Mouse (Mus musculus): ENCODE results near the gene Ttc21a. TPM values are rescaled to one million over a fixed set of nuclear protein-coding genes. Genes with fewer than 3 reads are reported as not detected.
A peak's percentile ranks its signal among the peaks of the same experiment; 100 is the strongest.

The Ttc21a gene
- polyA plus RNA-seq, 1 experiment: 0.34 TPM

DNA sequence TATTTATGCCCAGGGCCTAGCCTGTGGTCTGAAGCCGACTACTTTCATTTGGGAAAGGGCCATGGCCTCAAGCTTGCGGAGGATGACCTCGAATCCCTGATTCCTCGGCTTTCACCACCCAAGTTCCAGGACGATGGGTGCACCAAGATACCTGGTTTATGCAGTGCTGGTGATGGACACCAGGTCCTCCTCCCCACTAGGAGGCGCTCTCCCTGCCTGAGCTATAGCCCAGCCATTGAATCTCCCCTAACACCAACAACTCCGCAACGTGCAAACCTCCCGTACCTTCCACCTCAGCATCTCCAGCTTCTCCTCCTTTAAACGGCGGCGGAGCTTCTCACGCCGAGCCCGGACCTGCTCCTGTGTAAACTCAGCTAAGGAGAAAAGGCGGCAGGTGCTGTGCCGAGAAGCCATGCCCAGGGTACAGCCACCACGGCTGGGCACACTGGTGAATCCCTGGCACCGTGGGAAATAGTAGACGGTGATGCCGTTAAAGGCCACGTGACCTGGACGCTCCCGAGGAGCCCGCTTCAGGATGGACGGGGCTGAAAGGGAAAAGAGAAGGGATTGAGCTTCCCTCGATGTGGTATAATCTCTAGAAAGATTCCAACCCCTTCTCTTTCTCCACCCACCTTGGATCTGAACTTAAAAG is 36.6 kb downstream of the Ttc21a start:
- DNase-seq (ENCODE audit: extremely low spot score in 1 of 2, low spot score in 1 of 2): no peak

- no peak for DNase-seq (ENCODE audit: extremely low spot score in 1 of 2, low spot score in 1 of 2)
Observed at GRCm38 (mm10) chr9:119974609-119975008, 37.2 kb downstream of the Ttc21a start.

DNA sequence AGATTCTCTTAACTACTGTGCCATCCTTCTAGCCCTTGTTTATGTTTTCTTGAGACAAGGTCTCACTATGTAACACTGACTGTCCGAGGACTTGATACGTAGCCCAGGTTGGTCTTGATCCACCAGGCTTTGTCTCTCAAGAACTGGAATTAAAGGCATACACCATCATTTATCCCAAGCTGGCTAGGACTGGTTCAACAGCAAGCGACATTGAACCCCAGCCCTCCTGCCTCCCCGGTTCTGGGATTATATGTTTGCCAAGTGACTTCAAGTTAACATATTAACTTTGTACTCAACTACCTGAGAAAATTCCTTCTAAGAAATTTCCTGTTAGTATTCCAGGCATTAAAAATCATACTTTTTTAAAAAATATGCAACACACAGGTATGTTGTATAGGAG is 37.9 kb downstream of the Ttc21a start:
- DNase-seq (ENCODE audit: extremely low spot score in 1 of 2, low spot score in 1 of 2): no peak

- no peak for DNase-seq (ENCODE audit: extremely low spot score in 1 of 2, low spot score in 1 of 2)
Observed at GRCm38 (mm10) chr9:119976704-119977556, 39.5 kb downstream of the Ttc21a start.

GRCm38 (mm10) chr9:119977557-119978060 is 40.2 kb downstream of the Ttc21a start:
- no peak for DNase-seq (ENCODE audit: extremely low spot score in 1 of 2, low spot score in 1 of 2)

DNA sequence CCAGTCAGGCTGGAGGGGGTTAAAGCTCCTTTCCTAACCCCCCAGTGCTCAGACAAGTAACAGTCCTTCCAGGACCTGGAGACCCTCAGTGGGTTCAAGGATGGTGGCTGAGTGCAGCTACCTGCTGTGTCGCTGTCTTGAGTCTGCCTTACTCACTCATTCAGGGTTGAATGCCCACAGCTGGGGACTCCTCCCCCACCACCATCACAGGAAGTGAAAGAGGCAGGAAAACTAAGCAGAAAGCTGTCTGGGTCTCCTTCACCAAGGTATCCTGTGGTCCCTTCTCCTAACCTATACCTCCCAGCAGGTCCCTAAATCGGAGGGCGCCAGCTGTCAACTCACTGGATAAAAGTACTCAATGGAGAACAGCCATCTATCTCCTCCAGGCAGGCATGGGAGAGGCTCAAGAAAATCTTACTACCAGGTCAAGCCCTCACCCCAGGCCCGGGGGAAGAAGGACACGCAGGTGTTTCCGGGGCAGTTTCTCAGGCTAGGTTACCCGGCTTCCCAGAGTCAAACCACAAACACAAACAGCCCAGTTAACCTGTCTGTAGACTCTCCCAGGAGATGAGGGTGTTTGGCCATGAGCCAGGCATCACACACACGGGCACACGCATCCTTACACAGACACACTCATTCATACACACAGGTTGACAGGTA is 40.9 kb downstream of the Ttc21a start:
- DNase-seq (ENCODE audit: extremely low spot score in 1 of 2, low spot score in 1 of 2): no peak

- peak in 1 of 2 experiments; percentile 81 for DNase-seq (ENCODE audit: extremely low spot score in 1 of 2, low spot score in 1 of 2)
Observed at GRCm38 (mm10) chr9:119978811-119979441, 41.5 kb downstream of the Ttc21a start.

DNA sequence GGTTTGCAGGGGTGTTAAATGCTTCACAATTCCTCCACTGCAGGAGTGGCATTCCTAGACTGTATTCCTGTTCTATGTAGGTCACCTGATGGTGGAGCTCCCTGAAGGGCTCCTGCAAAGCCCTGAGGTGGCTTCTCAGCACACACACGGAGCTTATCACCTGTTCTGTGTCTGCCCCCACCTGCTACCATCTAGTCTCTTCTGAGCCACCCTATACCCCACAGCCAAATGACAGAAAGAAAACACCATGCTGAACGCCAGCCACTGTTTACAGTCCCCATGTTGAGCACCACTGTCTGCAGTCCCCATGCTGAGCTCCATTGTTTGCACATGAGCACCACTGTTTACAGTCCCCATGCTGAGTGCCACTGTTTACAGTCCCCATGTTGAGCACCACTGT is 42.3 kb downstream of the Ttc21a start:
- no peak for DNase-seq (ENCODE audit: extremely low spot score in 1 of 2, low spot score in 1 of 2)

GRCm38 (mm10) chr9:119980770-119981182 is 43.4 kb downstream of the Ttc21a start:
- DNase-seq (ENCODE audit: extremely low spot score in 1 of 2, low spot score in 1 of 2): no peak

DNA sequence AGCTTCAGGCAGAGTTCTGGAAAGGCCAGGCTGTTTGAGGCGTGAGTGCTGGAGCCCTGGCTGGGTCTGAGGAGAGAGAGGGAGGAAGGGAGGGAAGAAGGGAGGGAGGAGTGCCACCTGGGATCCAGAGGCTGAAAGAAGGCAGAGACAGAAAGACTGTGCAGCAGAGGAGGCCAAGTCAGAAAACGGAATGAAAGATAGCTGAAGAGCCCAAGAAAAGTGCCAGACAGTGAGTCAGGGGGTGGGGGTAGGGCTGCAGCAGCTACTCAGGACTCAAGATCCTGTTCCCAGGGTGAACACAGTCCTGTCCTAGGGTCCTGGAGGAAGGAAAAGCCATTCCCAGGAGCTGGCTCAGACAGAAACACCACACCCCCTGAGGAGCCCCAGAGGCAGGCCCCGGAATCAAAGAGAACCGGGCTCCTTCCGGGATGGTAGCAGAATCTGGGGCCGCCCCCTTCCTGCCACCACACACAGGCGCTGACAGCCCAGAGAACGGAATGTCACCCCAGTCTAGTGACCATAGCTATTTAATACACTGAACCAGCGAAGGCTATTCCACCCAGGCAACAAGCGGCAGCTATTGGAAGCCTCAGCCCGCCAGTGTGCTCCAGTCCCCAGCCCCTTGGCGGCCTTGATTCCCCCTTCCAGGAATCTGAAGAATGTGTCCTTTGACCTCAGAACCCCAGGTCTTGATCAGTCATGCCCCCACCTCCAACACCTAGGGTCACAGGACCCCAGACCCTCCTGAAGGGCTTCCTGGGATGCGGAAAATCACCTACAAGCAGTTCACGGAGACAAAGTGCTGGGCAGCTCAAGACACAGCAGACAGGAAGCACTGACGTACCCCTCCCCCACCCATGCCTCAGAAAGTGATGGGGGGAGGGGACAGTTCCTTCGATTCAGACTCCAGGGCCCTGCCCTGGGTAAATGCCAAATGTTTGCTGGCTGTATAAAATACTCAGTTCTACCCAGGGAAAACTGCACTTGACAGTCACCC is 44.1 kb downstream of the Ttc21a start:
- peak in 1 of 2 experiments; percentile 66 for DNase-seq (ENCODE audit: extremely low spot score in 1 of 2, low spot score in 1 of 2)

DNA sequence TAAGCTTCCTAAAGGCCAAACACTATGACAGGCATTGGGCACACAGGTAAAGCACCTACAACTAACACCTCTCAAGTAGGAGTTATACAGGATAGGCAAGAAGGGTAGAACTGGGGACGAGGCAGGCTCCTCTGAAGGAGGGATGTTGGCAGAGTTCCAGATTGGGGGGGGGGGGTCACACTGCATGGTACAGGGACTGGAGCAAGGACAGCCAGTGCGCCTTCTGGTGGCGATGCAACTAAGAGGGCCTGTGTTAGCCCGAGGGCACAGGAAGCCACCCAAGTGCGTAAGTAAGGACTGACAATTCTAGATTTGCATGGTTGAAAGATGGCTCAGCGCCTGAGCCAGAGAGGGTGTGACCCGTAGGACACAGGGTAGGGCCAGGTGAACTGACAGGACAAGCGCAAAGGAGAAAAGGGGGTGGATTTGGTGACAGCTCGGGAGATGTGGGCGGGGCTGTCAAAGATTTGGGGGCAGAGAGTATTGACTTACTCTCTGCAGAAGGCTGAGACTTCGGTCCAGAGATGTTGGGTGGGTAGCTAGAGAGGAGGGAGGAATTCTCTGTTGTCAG is 44.9 kb downstream of the Ttc21a start:
- DNase-seq (ENCODE audit: extremely low spot score in 1 of 2, low spot score in 1 of 2): peak in 1 of 2 experiments; percentile 58

GRCm38 (mm10) chr9:119982956-119983551 is 45.6 kb downstream of the Ttc21a start:
- no peak for DNase-seq (ENCODE audit: extremely low spot score in 1 of 2, low spot score in 1 of 2)

DNA sequence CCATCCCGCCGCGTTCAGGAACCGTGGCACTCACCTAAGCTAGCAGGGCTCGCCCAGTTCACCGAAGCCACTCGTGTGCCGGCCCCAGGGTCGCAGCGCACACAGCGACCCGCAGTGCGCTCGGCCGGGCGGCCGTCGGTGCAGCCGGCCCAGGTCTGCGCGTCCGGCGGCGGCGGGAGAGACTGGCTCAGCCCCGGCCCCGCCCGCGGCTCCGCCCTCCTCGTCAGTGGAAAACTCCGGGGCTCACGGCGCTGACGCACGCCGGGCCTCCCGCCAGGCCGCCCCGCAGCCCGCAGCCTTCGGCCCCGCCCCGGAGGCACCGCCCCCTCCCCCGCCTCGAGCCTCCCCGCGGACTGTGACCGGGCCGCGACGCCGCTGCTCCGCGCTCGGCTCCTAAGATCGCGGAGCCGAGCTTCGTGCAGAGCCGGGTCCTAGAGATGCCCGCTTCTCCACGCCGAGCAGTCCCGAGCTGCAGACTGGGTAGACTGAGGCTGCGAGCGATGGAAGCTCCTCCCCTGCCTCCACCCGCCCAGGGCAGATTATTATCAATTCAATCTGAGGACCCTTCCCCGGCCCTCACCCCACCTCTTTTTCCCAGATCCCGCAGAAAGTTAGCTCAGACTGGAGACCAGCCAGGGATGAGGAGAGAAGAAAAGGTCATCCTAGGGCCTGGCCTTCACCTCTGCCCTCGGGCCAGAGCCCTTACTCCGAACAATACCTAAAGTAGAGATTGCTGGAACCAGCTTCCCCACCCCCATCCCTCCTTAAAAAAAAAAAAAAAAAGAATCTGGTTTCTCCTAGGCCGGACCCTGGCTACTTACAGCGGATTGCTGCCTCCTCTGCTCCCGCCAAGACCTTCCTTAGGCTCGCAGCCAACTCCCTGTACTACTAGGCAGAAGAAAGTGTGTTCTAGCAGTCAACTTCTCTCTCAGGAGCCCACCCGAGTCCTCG is 46.5 kb downstream of the Ttc21a start:
- DNase-seq (ENCODE audit: extremely low spot score in 1 of 2, low spot score in 1 of 2): peak in 1 of 2 experiments; percentile 88

DNA sequence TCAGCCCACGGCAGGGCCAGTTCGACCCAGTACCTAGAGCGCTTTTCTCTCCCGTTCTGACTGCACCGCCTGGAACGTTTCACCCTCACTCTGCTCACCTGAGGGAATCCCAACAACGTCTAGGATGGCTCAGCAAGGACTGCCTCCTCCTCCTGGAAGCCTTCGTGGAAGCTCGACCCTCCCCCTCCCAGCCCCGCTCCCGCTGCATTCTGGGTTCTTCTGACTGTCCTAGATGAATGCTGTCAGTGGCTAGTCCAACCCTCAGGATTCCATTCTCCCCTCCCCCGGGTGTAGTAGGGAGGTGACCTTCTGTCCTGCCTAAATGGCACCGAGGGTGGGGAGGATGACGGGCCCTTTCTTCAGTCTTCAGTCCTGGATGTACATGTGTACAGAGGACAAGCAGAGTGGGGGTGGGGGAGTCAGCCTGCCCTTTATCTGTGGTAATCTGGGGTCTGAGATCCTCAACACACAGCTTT is 47.2 kb downstream of the Ttc21a start, which contains the start of gene Csrnp1:
Gene Csrnp1 (minus strand): TSS at position 123 of the 476 bp plus-strand sequence.
- no peak for DNase-seq (ENCODE audit: extremely low spot score in 1 of 2, low spot score in 1 of 2)

DNA sequence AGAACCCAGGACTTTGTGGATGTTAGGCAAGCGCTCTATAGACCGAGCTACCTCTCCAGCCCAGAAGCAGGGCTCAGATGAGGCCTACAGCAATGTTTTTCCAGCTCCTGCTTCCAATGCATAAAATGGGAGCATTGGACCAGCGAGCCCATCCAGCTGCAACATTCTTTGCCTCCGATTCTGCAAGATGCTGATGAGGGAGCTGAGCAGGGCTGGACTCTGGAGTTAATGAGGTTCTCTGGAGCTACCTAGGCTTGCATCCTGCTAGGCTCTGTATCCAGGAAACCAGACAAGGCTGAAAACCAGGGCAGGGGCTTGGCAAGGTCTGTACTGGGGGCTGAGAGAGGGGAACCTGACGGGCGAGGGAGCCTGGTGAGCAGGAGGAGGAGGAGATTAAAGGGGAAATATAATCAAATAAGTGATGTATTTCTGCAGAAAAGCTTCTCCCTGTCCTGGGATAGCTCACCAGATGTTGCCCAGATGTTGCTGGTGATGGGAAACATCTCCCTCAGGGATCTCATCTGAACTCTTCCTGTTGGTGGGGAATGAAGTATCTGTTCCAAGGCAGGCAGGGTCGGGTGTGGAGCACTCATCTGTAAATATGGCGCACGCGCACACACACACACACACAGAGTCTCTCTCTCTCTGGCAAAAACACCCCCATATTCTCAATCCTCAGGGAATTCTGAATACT is 48.6 kb downstream of the Ttc21a start:
- no peak for DNase-seq (ENCODE audit: extremely low spot score in 1 of 2, low spot score in 1 of 2)

DNA sequence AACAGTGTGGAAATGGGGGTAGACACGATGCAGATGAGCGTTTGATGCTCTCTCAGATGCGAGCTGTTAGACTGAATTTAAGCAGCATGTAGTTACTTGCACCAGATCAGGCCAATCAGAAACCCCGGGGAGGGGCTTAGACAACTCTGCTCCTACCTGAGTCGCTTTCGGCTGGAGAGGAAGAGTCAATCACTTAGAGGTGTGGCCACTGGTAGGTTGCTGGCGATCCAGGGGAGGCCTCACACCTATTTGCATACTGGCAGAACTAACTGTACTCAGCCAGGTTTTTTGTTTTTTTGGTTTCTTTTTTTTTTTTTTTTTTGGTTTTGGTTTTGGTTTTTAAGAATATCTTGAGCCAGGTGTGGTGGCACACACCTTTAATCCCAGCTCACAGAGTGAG is 50.9 kb downstream of the Ttc21a start:
- no peak for DNase-seq (ENCODE audit: extremely low spot score in 1 of 2, low spot score in 1 of 2)

DNA sequence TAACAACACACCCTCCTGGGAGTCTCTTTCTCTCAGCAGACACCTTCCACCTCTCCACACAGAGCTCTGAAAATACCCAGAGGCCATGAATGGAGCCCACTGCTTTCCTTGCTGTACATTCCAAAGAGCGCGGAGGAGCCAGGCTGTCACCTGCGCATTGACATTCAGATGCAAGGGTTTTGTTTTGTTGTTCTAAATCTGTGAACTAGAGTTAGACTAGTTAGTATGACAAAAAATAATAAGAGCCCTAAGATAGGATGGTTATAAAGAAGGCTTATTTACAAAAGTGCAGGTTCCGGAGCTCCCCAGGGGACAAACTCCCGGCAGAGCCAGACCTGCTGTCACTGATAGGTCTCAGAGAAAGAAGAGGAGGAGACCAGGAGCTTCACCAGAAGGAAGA is 53.9 kb downstream of the Ttc21a start:
- no peak for DNase-seq (ENCODE audit: extremely low spot score in 1 of 2, low spot score in 1 of 2)

Measured in frontal cortex, adult 2 months (tissue).